Mouse (Mus musculus) neural tube, embryonic 14.5 days (tissue): Measurements from ENCODE around the gene Psmg3. TPM values are rescaled to one million over a fixed set of nuclear protein-coding genes. Genes with fewer than 3 reads are reported as not detected.

Experiments
- polyA plus RNA-seq: library from polyadenylated mRNA; unstranded; fragments of >200 nt; fragmentation: Nextera tagmentation; extraction: Ambion mirVana; gene quantifications from 2 replicates; pipeline ENCODE4 v1.2.1, GENCODE M21; 2014

The Psmg3 gene
- polyA plus RNA-seq, 1 experiment from 2014 or later = 71.1 TPM

Other genes with a start within 250 kb of the Psmg3 start
- gene Micall2, start 90.5 kb downstream of the Psmg3 start, polyA plus RNA-seq = 9.1 and 9.4 TPM in 2 replicates
- gene Ints1, start 51.2 kb downstream of the Psmg3 start, polyA plus RNA-seq = 35.4 and 39.6 TPM in 2 replicates
- 5.7 and 8.9 TPM in 2 replicates for gene Mafk, start 35.4 kb downstream of the Psmg3 start, polyA plus RNA-seq
- 0.23 TPM in 1 of 2 replicates, not detected in the other for gene Tmem184a, start 7.0 kb downstream of the Psmg3 start, polyA plus RNA-seq
- gene Gm26938, start 478 bp downstream of the Psmg3 start, polyA plus RNA-seq = not detected in 2 replicates
- gene Elfn1, start 81.1 kb upstream of the Psmg3 start, polyA plus RNA-seq = 4.7 and 5.1 TPM in 2 replicates